Mouse (Mus musculus): ENCODE measurements at regions not wholly inside any gene's neighbourhood (a gene's known extent, or its start where the extent isn't known, plus 50 kb on each side); places are given as distances from the start of the nearest gene placed in this dataset.

GRCm38 (mm10) chr7:133509486-133509885 lies 92.5 kb downstream of the Tex36 start:
- no peak for TF ChIP-seq CTCF (IDR thresholded peaks at IDR 0.05; ENCODE audit: low read depth, low read length)
- TF ChIP-seq POLR2A (IDR thresholded peaks at IDR 0.05; ENCODE audit: borderline replicate concordance, low read depth, low read length), result no peak

Data from bone marrow macrophage, adult 2 months (primary cell).